Mouse (Mus musculus) liver, adult (tissue): Measurements from ENCODE around the gene Car6.

Experiments
- GATA4 ChIP-seq: IDR thresholded peaks from 2 replicates; pipeline ENCODE4 v1.6.1; 2014; ENCODE audit warnings: mild to moderate bottlenecking, low read length; ENCODE audit not compliant: insufficient replicate concordance

Car6 gene

GRCm38 (mm10) chr4:150172107-150172506 is 29.0 kb downstream of the Car6 start:
- no peak for TF ChIP-seq GATA4

- no peak for TF ChIP-seq GATA4
Measured at GRCm38 (mm10) chr4:150168406-150168805, 32.7 kb downstream of the Car6 start.

GRCm38 (mm10) chr4:150164875-150165274 is 36.3 kb downstream of the Car6 start:
- no peak for TF ChIP-seq GATA4

- no peak for TF ChIP-seq GATA4
Measured at GRCm38 (mm10) chr4:150162561-150163169, 38.5 kb downstream of the Car6 start.

- no peak for TF ChIP-seq GATA4
Measured at GRCm38 (mm10) chr4:150159458-150159857, 41.7 kb downstream of the Car6 start.

- no peak for TF ChIP-seq GATA4
Measured at GRCm38 (mm10) chr4:150157348-150157882, 43.7 kb downstream of the Car6 start.

GRCm38 (mm10) chr4:150155731-150156130 is 45.4 kb downstream of the Car6 start:
- TF ChIP-seq GATA4 = no peak

GRCm38 (mm10) chr4:150155301-150155700 is 45.8 kb downstream of the Car6 start:
- no peak for TF ChIP-seq GATA4

- no peak for TF ChIP-seq GATA4
Measured at GRCm38 (mm10) chr4:150152483-150152882, 48.6 kb downstream of the Car6 start.

GRCm38 (mm10) chr4:150151045-150151444 is 50.1 kb downstream of the Car6 start:
- no peak for TF ChIP-seq GATA4

- no peak for TF ChIP-seq GATA4
Measured at GRCm38 (mm10) chr4:150146286-150146685, 54.8 kb downstream of the Car6 start.

GRCm38 (mm10) chr4:150144242-150144641 is 56.9 kb downstream of the Car6 start:
- no peak for TF ChIP-seq GATA4

- TF ChIP-seq GATA4 = no peak
Measured at GRCm38 (mm10) chr4:150140346-150140745, 60.8 kb downstream of the Car6 start.

GRCm38 (mm10) chr4:150139090-150139489 is 62.0 kb downstream of the Car6 start:
- no peak for TF ChIP-seq GATA4

- TF ChIP-seq GATA4 = no peak
Measured at GRCm38 (mm10) chr4:150138084-150138543, 63.0 kb downstream of the Car6 start.

GRCm38 (mm10) chr4:150137368-150138083 is 63.6 kb downstream of the Car6 start:
- TF ChIP-seq GATA4 = no peak
